Mouse (Mus musculus) adrenal gland, postnatal 14 days (tissue): ENCODE results near the gene Jph2. TPM values are rescaled to one million over a fixed set of nuclear protein-coding genes. Genes with fewer than 3 reads are reported as not detected.

ENCODE experiments used
- DNase-seq: peaks from one replicate; pipeline ENCODE4 v3.0.0; 2021; ENCODE audit warnings: mixed read lengths
- long read RNA-seq, 2 experiments: library from polyadenylated mRNA; stranded (forward); transcript quantifications; one replicate each; pipeline ENCODE4 v2.0.0; 2021
- total RNA-seq: library from RNA; stranded (reverse); gene quantifications from 2 replicates; pipeline ENCODE4 v1.2.3, GENCODE M21; 2021

Jph2 gene
- total RNA-seq, result 4.3 and 4.5 TPM in 2 replicates
- long read RNA-seq, experiment 1, result 0 reads
- long read RNA-seq, experiment 2, result 0 reads

DNA sequence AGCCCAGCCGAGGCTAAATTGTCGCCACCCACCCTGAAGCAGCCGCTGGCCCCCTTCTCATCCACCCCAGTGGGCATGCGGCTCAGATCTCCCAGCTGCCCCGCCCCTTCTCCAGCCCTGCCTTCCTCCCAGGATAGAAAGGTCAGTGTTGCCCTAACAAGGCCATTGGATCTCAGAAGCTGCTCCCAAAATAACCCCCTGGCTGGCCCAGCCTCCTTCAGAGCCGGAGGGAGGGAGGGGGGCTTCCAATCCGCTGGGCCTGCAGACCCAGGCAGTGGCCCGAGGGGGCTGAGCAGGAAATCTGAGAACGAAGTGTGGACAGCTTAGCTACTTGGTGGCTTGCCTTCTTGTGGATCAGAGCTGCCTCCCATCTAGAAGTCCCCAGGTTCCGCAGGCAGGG is at the start of gene Jph2:
Jph2 (minus strand) TSS at position 89 of the 400 bp plus-strand sequence.
- peak; percentile 72 for DNase-seq

DNA sequence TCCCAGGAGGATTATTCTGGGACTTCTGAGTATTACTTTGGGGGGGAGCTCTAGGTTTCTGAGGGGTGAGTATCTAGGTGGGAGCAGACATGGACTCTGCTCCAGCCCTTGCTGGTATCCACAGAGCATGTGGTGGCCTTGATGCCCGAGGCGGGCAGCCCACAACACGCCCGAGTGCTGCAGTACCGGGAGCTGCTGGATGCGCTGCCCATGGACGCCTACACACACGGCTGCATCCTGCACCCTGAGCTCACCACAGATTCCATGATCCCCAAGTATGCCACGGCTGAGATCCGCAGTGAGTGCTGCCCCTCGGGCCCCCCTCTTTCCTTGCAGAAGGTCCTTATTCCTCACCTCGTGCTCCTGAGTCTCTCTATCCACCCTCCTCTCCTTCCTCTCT is 49.6 kb upstream of the Jph2 start:
- DNase-seq, result no peak

DNA sequence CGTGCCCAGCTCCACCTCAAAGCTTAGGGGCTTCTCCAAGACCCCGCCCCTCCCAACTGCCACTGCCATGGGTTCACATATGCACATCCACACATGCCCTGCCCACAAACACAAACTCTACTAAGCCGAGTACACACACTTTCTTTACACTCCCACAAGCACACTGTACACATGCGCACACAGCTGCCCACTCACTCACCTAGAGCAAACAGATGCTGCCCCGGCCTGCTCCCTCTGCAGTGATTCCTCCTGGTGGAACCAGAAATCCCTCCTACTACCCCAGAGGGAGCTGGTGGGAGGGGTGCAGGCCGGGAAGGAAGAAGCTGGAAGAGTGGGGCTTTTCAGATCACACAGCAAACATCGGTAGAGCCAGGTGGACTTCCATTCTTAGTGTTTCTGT is 46.2 kb upstream of the Jph2 start:
- DNase-seq, result no peak

DNA sequence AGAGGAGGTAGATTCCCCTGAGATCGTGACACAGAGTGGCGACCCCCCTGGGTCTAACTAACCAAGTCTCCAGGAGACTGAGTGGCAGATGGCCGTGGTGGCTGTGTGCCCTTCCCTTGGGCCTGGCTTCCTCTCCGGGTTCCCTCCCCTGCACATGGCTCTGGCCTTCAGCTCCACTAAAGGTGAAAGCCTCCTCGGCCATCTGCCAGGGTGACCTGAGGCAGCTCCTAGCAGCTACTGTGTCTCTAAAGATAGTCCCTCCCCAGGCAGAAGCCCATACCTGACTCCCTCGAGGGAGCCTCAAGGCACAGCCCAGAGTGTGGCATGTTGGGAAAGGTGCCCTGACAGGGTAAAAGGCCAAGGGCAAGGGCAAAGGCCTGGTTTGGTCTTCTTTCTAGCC is 45.8 kb upstream of the Jph2 start:
- peak; percentile 42 for DNase-seq

DNA sequence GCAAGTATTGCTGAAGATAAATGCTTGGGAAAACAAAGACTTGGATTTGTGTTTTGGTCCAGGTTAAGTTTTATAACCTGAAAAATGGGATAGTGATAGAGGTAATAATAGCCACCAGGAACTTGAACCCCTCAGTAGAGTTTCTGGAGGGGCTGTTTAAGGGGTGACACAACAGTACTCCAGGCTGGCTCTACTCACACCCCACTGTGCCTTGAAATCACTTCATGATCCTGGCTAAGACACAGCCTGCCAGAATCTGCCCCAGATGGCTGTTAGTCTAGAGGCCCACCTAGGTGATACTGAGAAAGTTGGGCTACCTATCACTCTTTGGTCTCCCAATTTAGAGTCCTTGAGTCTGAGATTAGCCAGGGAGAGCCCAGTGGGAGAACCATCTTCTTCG is 41.7 kb upstream of the Jph2 start:
- DNase-seq, result no peak

DNA sequence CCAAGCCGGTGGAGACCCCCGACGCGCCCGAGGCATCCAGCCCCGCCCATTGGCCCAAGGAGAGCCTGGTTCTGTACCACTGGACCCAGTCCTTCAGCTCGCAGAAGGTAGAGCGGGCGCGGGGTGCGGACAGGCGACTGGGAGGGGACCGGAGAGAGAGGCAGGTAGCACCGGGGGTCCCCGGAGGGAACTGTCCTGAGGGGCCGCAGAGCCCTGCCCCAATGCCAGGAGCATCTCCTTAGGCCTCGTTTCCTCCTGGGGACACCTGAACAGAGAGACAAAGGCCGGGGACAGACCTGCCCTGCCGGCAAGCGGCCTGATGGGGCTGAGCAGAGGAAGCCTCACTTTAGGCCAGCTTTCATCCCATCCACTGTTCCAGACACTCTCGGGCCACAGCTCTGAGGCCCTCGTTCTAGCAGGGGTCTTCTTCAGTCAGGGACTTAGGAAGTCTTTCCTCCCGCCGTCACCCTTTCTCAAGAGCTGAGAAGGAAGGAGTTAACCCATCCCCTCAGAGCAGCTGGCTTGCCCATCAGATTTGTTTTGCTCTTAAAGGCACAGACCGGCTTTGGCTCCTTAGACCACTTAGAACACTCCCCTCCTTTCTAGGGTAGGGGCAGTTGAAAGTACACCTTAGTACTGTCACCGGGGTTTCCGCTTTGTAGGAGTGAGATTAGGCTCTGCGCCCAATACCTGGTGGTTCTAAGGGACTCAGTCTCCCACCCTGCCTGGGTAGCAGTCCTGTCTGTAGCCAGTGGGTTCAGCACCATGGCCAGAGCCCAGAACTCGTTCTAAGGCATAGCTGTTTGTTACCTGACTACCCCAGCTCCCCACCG is 41.0 kb upstream of the Jph2 start:
- DNase-seq, result peak; percentile 78

DNA sequence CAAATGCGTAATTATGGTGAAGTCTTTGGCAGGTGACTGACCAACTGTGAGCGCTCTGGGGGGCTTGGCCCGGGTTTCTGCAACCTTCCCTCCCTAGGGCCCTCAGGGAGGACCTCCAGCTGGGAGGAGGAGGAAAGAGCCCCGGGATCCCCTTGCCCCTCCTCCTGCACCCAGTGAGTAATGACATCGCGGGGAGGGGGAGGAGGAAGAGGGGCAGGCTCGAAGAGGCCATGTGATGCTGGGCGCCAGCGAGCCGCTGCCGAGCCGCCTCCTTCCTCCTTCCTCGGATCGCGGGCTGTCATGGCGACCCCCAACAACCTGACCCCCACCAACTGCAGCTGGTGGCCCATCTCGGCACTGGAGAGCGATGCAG is 40.4 kb upstream of the Jph2 start, which contains the start of gene Gdap1l1:
Gdap1l1 (plus strand) TSS at position 231 of the 373 bp plus-strand sequence.
- peak; percentile 80 for DNase-seq

DNA sequence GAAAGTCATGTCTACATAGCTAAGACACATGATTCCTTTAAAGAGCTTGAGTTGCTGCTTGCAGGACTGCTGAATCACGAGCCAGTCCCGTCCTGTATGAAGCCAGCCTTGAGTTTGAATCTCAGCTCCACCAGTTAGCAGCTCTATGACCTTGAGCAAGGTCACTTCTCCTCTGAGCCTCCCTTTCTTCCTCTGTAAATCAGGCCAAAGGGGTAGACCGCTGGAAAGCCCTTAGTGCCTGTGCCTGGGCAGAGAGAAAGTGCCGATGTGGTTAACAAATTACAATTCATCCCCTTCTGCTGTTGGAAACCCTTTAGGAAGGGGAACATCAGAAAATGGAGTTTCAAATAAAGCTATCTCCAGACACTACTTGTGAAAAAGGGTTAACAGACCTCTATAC is 40.0 kb upstream of the Jph2 start:
- DNase-seq, result no peak

DNA sequence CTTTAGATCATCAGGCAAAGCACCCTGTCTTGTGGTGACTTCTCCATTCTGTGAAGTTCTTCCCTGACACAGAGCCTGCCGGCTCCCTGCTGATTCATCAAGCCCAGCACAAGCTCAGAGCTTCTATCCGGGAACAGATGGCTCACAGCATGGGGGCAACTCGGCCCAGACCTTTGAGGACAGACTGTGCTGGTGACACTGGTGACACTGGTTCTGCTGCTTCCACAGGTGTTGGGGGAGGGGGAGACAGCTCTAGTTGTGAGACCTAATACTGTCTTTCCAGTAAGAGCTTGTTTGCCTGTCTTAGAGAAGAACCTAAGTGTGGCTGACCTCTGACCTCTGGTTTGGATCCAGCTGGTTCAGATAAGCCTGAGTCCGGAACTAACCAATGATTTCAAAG is 36.2 kb upstream of the Jph2 start:
- DNase-seq, result no peak

DNA sequence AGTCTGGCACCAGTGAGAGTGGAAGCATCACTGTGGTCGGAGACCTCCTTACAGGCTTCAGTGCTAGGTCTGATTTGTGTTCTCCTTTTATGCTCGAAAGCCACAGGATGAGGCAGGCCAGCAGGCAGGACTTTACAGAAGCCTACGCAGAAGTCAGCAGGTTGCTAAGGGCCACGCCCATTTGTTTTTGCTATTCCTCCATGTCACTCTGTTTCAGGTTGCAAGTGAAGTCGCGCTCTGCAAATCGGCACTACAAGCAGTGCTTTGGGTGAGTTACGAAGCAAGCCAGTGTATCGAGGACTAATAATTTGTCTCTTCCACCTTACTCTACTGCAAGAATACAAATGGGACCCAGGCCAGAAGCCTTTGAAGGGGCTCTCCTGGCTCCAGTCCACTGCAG is 33.5 kb upstream of the Jph2 start:
- no peak for DNase-seq

DNA sequence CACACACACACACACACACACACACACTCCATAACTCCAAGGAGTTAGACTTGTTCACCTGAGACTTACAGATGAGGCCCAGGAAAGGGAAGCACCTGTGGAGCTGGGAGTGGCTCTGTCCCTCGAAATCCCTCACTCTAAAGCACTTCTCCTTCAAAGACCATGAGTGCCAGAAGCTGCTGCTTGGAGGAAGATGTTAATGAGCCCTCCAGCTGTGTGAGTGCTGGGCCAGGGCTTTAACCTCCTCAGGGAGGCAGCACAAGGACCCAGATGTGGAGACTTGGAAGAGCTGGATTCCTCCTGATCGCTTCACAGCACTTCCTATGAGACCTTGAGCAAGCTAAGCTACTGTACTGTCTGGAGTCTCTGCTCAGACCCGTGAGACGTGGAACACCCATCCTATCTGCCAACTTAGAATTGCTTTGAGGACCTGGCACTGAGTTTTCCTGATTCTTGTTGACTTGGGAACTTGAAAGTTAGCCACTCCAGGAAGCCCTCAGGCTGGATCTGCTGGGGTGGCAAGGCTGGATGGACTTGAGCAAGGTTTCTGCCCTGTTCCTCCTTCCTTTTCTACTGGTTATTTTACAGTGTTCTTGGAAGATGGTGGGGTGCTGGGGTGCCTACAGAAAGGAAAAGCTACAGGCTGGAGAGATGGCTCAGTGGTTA is 30.7 kb upstream of the Jph2 start:
- no peak for DNase-seq

DNA sequence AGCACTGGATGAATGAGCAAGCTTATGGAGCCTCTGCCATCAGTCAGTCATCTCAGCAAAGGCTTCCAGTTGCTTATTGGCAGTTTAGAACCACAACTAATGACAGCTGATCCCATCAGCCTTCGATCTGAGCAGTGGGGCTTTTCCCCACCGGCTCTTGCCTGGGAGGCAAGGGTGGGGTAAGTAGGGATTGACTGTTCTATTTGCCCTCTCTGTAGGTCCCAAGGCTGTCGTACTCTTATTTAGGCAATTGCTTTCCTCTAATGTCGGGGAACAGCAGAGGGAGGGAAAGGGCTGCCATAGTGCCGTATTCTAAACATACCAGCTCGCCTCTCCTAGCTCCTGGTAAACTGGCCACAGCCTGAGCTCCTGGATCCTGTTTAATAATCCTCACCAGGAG is 26.8 kb upstream of the Jph2 start, which contains the start of gene Oser1:
Oser1 (minus strand) TSS at position 101 of the 400 bp plus-strand sequence.
- DNase-seq, result no peak

DNA sequence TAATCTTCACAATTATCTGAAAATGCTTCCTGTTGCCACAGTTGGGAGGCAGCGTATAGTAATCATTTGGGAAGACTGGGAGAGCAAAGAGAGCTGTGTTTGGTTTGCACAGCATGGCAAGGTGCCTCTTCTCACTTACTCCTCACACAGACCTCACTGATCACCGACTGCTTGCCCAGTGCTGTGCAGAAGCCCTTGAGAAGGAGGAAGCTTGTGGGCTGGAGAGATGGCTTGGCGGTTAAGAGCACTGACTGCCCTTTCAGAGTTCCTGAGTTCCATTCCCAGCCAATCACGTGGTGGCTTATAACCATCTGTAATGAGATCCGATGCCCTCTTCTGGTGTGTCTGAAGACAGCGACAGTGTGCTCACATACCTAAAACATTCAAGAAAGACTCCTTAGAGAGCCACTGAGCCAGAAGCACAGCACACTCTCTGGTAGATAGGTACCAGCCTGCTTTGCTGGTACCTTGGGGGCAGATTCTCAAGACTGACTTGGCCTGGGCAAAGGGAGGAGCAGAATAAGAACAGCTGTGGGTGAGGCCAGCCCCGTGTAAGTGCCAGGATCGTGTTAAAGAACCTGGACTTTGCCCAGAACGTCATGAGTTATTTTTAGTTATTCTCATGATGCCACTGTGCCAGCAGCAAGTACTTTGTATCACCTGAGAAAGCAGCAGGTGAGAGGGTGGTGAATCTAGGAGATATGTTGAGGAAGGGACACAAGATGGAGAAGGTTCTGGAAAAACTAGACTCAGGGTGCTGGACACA is 25.3 kb upstream of the Jph2 start:
- DNase-seq, result no peak

DNA sequence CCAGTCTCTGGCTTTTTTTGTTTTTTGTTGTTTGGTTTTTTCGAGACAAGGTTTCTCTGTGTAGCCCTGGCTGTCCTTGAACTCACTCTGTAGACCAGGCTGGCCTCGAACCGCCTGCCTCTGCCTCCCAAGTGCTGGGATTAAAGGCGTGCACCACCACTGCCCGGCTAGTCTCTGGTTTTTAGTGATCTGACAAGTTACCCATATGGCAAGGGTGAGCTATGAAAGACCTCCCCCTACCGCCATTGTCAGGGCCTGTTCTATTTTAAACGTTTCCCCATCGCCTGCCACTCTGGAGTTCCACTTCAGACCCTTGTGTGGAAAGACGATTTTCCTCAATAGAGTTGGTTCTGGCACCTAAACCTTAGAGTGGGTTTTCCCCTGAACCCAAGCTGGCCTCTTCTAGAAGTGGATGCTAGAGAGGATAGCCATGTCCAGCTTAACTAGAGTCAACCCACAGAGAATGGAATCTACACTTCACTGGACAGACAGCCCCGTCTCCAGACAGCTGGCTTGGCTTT is 22.6 kb upstream of the Jph2 start:
- no peak for DNase-seq

DNA sequence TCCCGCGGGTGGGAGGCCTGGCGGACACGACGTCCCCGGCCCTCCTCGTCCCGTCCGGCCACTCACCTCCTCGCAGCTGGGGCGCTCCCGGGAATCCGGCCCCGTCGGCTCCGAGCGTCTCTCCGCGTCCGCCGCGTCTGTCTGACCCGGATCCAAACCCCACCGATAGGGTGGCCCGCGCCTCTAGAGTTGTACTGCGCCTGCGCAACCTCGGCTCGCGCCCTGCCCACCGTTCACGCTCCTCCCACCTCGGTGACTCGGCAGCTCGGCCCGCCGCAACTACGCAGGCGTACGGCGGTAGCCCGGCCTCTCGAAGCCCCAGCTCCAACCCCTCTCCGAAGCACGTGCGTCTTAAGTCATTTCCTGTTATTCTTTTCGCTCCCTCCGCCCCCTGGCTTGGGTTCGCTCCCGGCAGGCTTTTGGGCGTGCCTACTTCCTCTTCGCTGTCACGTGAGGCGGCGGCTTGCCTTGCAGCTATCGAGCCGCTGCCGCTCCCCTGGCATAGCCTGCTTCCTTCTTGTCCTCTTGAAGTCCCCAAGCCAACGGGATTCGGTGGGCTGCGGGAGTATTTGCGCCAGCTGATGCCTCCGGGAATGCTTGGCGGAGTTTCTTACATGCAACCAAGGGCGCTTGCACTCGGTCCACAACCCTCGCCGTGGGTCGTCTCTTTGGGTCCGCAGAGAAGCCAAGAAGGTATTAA is 21.7 kb upstream of the Jph2 start:
- peak; percentile 100 for DNase-seq

DNA sequence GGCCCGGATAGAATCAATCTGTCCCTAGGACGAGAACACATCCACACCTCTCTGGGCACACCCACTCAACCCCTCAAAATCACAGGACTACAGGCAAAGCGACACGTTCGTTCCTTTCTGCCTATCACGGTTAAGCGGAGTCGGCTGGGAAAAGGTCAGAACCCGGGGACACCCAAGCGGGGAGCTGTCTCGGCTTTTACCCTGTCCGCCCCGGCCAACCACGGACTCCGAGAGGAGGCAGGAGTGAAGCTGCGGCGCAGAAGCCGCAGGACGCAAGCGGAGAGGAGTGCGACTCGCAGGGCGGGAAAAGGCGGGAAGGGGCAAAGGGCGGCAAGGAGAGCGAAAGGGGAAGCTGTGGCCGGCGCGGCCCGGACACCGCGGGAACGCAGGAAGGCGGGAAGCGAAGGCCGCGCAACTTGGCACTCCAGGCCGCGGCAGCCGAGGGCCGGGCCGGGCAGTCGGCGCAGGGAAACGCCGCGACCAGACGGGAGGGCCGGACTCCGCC is 21.1 kb upstream of the Jph2 start:
- peak; percentile 76 for DNase-seq

DNA sequence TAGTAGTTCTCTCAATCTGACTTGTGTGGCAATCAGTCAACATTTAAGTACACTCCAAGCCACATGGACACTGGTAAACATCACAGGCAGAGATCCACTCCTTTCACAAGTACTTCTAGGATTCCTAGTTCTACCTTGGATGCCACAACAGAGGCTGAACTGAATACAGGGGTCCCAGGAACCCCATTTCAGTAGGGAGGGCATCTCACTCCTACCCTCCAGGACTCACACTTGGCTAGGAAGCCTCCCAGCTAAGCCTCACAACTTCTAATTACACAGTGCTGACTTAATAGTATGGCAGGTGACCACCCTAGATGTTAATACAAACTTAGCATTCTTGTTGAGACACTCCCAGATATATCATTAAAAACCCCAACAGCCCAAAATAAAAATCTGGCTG is 20.0 kb upstream of the Jph2 start:
- DNase-seq, result no peak

DNA sequence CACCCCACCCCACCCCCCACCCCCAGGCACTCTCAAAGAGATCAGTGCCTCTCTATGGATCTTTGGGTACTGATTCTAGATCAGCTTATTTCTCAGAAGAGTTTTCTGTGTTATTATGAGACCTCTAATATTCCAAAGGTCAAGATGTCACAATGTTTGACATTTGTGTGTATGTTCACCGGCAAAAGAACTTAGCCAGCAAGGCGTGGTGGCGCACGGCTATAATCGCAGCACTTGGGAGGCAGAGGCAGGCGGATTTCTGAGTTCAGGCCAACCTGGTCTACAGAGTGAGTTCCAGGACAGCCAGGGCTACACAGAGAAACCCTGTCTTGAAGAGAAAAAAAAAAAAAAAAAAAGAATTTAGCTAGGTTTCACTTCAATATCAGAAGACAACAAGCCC is 19.2 kb upstream of the Jph2 start:
- DNase-seq, result no peak

DNA sequence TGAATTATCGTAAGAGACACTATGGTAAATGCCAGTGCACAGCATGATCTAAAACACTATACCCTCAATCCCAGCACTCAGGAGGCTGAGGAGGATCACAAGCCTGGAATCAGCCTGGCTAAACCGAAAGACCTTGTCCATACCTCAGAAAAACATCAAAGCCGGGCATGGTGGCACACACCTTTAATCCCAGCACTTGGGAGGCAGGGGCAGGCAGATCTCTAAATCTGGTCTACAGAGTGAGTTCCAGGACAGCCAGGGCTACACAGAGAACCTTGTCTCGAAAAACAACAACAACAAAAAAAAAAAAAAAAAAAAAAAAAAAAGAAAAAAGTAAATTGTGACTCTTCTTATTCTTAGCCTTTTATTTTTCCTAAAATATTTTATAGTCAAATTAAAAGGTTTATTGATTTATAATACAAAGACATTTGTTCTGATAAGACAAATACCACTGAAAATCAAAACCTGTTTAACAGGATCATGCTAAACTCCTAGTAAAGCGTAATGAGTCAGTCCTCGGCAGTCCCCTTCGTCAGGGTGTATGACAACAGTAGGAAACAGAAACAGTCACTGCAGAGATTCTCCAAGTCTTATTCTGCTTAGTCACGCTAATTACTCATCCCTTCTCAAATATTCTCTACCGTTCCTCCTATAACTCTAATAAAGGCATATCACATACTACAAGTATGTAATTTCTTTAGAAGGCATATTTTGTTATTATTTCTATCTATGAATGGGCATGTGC is 15.2 kb upstream of the Jph2 start:
- DNase-seq, result no peak

DNA sequence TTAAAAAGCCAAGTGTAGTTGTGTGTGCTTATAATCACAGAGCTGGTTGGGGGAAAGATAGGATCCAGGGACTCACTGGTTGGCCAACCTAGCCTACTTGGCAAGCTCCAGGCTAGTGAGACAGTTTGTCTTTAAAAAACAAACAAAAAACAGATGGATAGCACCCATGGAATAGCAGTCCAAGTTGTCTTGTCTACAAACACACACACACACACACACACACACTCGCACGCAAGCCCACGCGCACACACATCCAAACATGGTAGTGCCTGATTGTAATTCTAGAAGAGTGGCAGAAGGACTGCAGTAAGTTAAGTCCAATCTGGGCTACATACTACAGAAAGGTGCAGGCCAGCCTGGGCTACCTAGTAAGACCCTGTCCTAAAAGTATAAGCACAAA is 14.6 kb upstream of the Jph2 start:
- DNase-seq, result no peak

DNA sequence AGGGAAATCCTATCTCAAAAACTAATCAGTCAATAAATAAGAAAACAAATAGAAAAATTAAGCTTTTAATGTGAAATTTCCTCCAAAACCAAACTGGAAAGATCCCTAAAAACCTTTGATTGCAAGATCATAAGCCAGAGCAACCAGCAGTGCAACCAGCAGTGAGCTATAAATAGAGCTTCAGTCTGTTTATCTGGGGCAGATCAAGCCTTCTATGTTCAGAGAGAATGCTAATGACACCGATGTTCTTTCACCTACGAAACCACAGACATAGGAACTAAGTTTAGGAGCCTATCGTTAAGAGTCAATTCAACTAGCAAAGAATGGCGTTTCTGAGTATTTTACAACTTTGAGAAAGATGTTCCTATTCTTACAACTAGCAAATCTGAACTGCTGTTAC is 14.0 kb upstream of the Jph2 start:
- DNase-seq, result no peak
